Mouse (Mus musculus) cortical plate, adult 2 months (tissue): ENCODE measurements around the gene Rnf168. TPM values are rescaled to one million over a fixed set of nuclear protein-coding genes. Genes with fewer than 3 reads are reported as not detected.

Experiments
- H3K27ac ChIP-seq: fragments of 200-500 bp; 2 replicates; pipeline ENCODE4 v1.5.1; 2012; ENCODE audit warnings: low read length, control low read depth, inconsistent platforms; ENCODE audit not compliant: insufficient read depth
- H3K4me1 ChIP-seq: fragments of 200-500 bp; 2 replicates; pipeline ENCODE4 v1.6.1; 2011; ENCODE audit warnings: low read length; ENCODE audit not compliant: control insufficient read depth, insufficient read depth
- H3K4me3 ChIP-seq: fragments of 200-500 bp; 2 replicates; pipeline ENCODE4 v1.5.1; 2011; ENCODE audit warnings: mild to moderate bottlenecking, low read length, control low read depth; ENCODE audit not compliant: insufficient read depth
- CTCF ChIP-seq: fragments of 200-500 bp; IDR thresholded peaks from 2 replicates; pipeline ENCODE4 v1.5.1; 2011; ENCODE audit warnings: mild to moderate bottlenecking, control low read depth, low read length; ENCODE audit not compliant: insufficient read depth; ENCODE audit errors: extremely low read depth
- POLR2A ChIP-seq: fragments of 200-500 bp; IDR thresholded peaks from 2 replicates; pipeline ENCODE4 v1.6.1; 2011; ENCODE audit warnings: mild to moderate bottlenecking, low read length, control low read depth; ENCODE audit not compliant: insufficient read depth; ENCODE audit errors: extremely low read depth
- polyA plus RNA-seq: library from polyadenylated mRNA; depleted of rRNA; stranded (reverse); fragments of >200 nt; gene quantifications from 2 replicates; pipeline ENCODE4 v1.2.3, GENCODE M21; 2012; rRNA removed

Gene Rnf168
- polyA plus RNA-seq, 1 experiment: 16.4 TPM

- Histone ChIP-seq H3K4me3 (no peak overlapping the region), H3K27ac (no peak overlapping the region), H3K4me1 (peaks cover 5% of the 10 kb centered on the region; the same call in 1 of the 2 replicates)
- TF ChIP-seq POLR2A (no peak), CTCF (no peak)
Observed at GRCm38 (mm10) chr16:32336026-32336780, 58.9 kb downstream of the Rnf168 start.

- no peak overlapping the region for H3K4me3 ChIP-seq
- peaks cover 5% of the 10 kb centered on the region; the same call in 1 of the 2 replicates for H3K4me1 ChIP-seq
- TF ChIP-seq CTCF (no peak), POLR2A (no peak)
- no peak overlapping the region for H3K27ac ChIP-seq
Observed at GRCm38 (mm10) chr16:32337001-32337400, 59.7 kb downstream of the Rnf168 start.

DNA sequence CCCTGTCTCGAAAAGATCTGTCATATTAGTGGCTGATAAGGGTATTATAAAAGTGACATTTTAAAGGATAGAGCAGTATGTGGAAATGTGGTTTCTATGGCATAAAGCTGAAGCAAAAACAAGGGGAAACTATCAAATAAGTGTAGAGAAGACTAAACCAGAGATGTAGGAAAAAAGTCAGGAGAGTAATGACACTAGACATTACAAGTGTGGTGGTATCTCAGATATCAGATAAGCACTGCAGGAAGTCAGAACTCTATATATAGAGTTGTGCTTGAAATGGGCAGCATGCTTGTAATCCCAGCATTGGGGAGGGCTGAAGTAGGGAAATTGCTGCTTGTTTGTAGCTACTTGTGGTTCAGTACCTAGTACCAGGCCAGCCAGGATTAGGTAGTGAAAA lies 63.2 kb downstream of the Rnf168 start:
- TF ChIP-seq POLR2A: no peak
- H3K4me3 ChIP-seq: no peak overlapping the region
- H3K4me1 ChIP-seq: peaks cover 6% of the 10 kb centered on the region; the same call in 1 of the 2 replicates
- no peak overlapping the region for H3K27ac ChIP-seq

GRCm38 (mm10) chr16:32345521-32345920 lies 68.3 kb downstream of the Rnf168 start:
- Histone ChIP-seq H3K4me3 (no peak overlapping the region), H3K27ac (no peak overlapping the region), H3K4me1 (peaks cover 2% of the 10 kb centered on the region; the same call in 1 of the 2 replicates)
- TF ChIP-seq CTCF (no peak), POLR2A (no peak)

DNA sequence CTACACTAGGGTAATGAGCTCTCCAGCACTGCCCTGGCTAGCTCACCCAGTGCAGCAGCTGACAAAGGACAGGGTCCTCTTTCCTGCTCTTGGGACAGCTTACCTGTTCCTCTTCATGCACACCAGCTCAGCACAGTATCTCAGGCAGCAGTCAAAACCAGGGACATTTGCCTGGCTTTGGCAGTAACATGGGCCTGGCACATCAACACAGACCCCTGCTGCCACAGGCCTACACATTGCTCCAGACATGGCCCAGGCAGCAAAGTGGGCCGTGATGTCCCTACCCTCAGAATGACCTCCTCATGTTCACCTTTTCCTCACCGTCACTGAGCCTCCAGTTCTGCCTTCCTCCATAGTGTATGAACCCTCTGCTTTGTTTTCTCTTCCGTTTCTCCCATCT lies 73.5 kb downstream of the Rnf168 start:
- Histone ChIP-seq H3K27ac (no peak overlapping the region), H3K4me3 (no peak overlapping the region)
- TF ChIP-seq CTCF (no peak), POLR2A (no peak)

More for the DNA sequence above, 73.5 kb downstream of the Rnf168 start:
- H3K4me1 ChIP-seq: no peaks in the 10 kb centered on the region

Other genes starting within 250 kb of the Rnf168 start
- 15.7 and 17.7 TPM in 2 replicates for gene Pak2, start 198.1 kb upstream of the Rnf168 start, polyA plus RNA-seq
- gene Pigx, start 177.7 kb upstream of the Rnf168 start, polyA plus RNA-seq: 27.9 and 32.6 TPM in 2 replicates
- 61.7 and 64.8 TPM in 2 replicates for gene Cep19, start 177.7 kb upstream of the Rnf168 start, polyA plus RNA-seq
- gene Nrros, start 111.9 kb upstream of the Rnf168 start, polyA plus RNA-seq: 5.6 and 6.5 TPM in 2 replicates
- not detected in 2 replicates for gene Bex6, start 97.6 kb upstream of the Rnf168 start, polyA plus RNA-seq
- 24.8 and 27.0 TPM in 2 replicates for gene Fbxo45, start 30.3 kb upstream of the Rnf168 start, polyA plus RNA-seq
- 11.1 and 11.7 TPM in 2 replicates for gene Wdr53, start 30.2 kb upstream of the Rnf168 start, polyA plus RNA-seq
- gene Smco1, start 6.0 kb upstream of the Rnf168 start, polyA plus RNA-seq: 0.27 and 0.32 TPM in 2 replicates
- gene Ubxn7, start 54.8 kb downstream of the Rnf168 start, polyA plus RNA-seq: 16.1 and 17.1 TPM in 2 replicates
- not detected in 2 replicates for gene Tm4sf19, start 123.0 kb downstream of the Rnf168 start, polyA plus RNA-seq
- 21.9 and 24.3 TPM in 2 replicates for gene Tctex1d2, start 142.2 kb downstream of the Rnf168 start, polyA plus RNA-seq
- 24.1 and 27.0 TPM in 2 replicates for gene Pcyt1a, start 153.5 kb downstream of the Rnf168 start, polyA plus RNA-seq
- 0.04 TPM in 1 of 2 replicates, not detected in the other for gene Slc51a, start 210.4 kb downstream of the Rnf168 start, polyA plus RNA-seq
- gene Zdhhc19, start 218.8 kb downstream of the Rnf168 start, polyA plus RNA-seq: not detected in 2 replicates